Mouse (Mus musculus): ENCODE measurements around the gene Shd.

Gene Shd

GRCm38 (mm10) chr17:56024931-56025330 is 54.7 kb downstream of the Shd start:
- no peak for DNase-seq (ENCODE audit: low spot score in 2 of 2)

All from spleen, postnatal 14 days (tissue).